Mouse (Mus musculus): ENCODE measurements around the gene Hoxa13. TPM values are rescaled to one million over a fixed set of nuclear protein-coding genes. Genes with fewer than 3 reads are reported as not detected.

Hoxa13 gene
- total RNA-seq, 2 experiments from 2014 or later: not detected

DNA sequence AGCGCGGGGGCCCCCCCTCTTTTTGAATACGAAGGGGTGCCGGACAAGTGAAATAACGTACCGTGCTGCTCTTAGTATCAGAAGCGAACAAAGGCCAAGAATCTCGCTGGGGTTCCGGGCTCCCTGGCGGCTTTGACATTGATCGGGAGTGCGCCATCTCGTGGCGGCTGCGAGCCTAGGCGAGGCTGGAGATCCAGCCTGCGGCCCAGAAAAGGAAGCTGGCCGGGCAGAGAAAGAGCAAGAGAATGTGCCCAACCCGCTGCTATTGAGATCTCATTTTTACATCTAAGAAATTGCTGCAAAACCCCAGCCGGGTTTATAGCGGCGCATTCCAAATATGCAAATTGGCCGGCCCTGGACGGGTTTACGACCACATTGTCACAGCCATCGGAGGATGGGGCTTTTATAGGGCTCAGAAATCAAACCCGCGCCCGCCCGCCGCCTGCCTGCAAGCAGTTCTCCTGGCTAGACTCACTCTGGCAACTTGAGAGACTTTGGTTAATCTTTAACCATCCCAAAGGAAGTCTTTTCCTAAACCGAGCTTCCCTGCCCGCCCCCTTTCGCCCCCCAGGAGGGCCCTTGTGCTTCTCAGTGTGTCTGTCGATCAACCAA is 20.2 kb downstream of the Hoxa13 start, which contains the start of gene Hoxa10:
TSS of gene Hoxa10 (minus strand) at position 466 of the 612 bp plus-strand sequence.
- intact Hi-C loops (cut with DNase I): no loop called here
- peak; percentile 78 to 86 for DNase-seq

GRCm38 (mm10) chr6:52239625-52240388 is 20.9 kb downstream of the Hoxa13 start:
- intact Hi-C loops (cut with DNase I): no loop called here
- no peak for DNase-seq

- intact Hi-C loops (cut with DNase I): no loop called here
- peak in 1 of 2 experiments; percentile 2 for DNase-seq
These were observed 21.7 kb downstream of the Hoxa13 start for GRCm38 (mm10) chr6:52238976-52239375.

GRCm38 (mm10) chr6:52238155-52238545 is 22.5 kb downstream of the Hoxa13 start:
- peak in 1 of 2 experiments; percentile 1 for DNase-seq
- intact Hi-C loops (cut with DNase I): no loop called here

- DNase-seq: peak in 1 of 2 experiments; percentile 1
- intact Hi-C loops (cut with DNase I): no loop called here
These were observed 23.1 kb downstream of the Hoxa13 start for GRCm38 (mm10) chr6:52237346-52238154.

DNA sequence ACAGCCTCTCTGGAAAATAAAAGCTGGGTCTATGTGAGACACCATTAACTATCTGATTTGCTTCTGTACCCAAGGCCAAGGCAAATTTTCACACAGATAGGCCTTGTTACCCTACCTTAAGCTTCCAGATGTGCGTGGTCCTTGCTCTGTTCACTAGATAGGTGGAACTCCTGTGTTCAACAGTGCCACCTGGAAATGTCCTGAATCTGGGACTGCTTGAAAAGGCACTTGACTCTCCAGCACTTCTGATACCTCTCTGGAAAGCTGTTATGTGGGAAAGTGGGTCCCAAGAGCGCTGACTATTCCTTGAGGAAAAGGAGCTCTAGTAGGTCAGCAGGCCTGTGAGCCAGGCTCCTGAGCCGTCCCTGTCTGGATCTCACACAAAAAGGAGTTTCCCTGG is 23.9 kb downstream of the Hoxa13 start:
- no peak for DNase-seq
- intact Hi-C loops (cut with DNase I): no loop called here

DNA sequence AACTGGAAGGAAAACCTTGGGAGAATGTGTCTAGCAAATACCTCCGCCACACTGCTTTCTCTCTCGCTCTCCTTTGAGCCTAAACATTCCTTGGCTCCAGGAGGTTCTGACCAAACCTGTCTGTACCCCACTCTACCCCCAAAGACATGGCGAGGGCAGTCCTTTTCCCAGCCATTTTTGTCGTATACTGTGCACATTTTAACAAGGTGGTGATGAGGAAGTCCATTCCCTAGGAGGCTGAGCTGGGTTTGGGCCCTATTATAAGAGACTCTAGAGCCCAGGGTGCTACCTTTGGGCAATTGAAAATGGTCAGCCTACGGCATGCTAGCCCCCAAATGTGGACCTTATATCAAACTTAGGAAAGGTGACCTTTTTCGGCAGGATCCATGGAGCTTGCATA is 24.8 kb downstream of the Hoxa13 start:
- no peak for DNase-seq
- intact Hi-C loops (cut with DNase I): no loop called here

- intact Hi-C loops (cut with DNase I): no loop called here
- DNase-seq: no peak
These were observed 25.4 kb downstream of the Hoxa13 start for GRCm38 (mm10) chr6:52235267-52235666.

- intact Hi-C loops (cut with DNase I): no loop called here
- peak in 1 of 2 experiments; percentile 1 for DNase-seq
These were observed 26.1 kb downstream of the Hoxa13 start for GRCm38 (mm10) chr6:52234428-52235140.

DNA sequence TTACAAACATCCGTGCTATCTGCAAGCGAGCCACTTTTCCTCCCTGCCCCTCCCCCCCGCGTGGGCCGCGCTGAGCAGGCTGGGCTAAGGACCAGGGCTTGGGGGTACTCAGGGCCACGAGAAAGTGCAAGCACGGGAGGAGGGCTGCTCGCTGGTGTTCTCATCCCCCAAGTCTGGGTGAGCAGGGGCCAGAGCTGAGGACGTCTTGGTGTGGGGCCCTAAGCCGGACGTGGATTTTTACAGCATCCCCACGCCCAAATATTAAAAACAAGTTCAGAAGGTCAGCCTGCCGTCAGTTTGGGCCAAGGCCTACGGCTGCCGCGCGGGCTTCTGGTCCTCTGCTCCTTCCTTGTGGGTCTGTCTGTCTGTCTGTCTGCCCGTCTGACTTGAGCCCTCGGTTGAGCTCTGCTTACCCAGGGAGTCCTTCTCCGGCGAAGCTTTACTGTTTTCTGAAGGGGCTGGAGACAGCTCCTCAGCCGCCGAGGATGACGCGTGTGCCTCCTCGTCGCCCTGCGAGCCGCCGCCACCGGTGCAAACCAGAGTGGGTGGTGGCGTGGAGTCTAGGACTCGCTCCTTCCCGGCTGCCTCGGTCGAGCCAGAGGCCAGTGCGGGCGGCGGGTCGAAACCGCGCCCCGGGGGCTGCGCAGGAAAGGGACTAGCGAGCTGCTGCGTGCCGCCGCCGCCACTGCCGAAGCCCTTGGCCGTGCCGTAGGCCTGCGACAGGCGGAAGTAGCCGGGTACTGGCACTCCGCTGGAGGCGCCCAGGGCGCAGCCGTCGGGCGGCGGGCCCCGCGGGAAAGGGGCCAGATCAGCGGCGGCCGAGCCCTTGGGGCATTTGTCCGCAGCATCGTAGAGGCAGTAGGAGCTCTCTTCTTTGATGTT is 26.9 kb downstream of the Hoxa13 start:
- DNase-seq: no peak
- intact Hi-C loops (cut with DNase I): no loop called here

DNA sequence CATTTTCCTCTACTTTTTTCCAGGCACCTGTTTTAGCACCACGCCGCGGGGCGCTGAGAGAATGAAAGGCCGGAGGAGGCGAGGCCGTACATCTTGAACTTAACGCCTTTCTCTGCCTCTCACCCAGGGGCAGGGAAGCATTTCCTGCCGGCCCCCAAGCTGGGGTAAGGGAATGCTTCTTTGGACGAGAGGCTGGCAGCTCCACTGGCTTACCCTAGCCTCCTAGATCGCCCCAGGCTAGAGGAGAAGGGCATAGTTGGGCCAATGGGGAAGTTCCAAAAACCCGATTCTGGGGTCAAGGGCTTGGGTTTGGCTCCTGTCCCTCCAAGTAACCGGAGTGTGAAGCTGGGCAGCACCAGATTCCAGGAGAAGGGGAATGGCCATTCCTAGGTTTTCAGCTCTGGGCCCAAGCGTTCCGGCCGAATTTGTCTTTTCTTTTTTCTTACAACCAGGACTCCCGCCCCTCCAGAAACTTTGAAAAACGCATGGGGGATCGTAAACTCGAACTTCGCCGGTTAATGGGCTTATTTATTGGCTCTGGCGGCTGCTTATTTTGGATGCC is 27.6 kb downstream of the Hoxa13 start:
- DNase-seq: peak; percentile 1 to 15
- intact Hi-C loops (cut with DNase I): no loop called here

DNA sequence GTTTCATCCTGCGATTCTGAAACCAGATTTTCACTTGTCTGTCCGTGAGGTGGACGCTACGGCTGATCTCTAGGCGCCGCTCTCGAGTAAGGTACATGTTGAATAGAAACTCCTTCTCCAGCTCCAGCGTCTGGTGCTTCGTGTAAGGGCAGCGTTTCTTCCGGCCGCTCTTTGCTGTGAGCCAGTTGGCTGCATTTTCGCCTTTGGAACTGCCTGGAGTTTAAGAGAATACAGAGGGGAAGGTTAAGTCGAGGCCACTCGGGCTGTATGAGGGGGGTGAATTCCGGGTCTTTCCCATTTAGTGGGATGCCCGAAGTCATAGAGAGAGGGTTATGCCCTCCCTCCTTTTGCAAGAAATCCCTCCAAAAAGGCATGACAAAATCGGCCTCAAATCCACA is 28.1 kb downstream of the Hoxa13 start:
- intact Hi-C loops (cut with DNase I): no loop called here
- DNase-seq: no peak

- intact Hi-C loops (cut with DNase I): no loop called here
- DNase-seq: no peak
These were observed 28.7 kb downstream of the Hoxa13 start for GRCm38 (mm10) chr6:52231885-52232567.

GRCm38 (mm10) chr6:52230516-52231165 is 30.0 kb downstream of the Hoxa13 start, which contains the start of gene Hoxa9:
Gene Hoxa9, minus strand, starts transcription at chr6:52231089.
- intact Hi-C loops (cut with DNase I): no loop called here
- DNase-seq: no peak

DNA sequence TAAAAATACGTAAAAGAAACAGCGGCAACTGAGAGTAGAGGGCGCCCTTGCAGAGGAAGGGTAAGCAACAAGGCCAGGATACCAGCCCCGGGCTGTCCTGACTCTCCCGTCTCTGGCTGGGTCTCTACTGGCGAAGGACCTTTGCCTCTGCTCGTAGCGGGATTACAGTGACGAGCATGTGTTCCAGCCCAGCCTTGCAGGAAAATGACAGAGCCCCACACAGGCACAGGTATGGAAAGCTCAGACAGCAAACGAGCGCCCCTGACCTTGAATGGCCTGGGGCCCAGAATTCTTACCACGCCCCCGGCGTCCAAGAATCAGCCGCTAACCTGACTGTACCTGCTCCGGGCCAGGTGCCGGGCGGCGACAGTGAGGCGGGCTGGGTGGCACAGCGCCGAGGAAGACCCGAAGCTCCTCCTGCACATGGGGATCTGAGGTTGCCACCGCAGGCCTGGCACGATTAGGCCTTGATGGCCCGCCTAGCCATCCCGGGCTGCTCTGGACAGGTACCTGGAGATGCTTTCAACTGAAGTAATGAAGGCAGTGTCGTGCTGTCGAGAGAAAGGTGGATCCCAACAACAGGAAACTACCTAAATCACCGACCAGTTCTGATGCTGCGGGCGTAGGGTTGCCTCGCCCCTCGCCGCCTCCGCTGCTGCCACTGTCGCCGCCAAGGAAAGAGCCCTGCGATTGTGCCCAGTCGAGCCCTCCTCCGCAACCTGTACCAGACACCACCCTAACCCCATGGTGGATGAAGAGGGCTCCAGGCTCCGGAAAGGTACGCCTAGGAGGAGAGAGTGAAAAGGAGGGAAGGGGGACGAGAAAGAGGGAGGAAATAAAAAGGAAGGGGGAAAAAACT is 30.9 kb downstream of the Hoxa13 start:
- no peak for DNase-seq
- intact Hi-C loops (cut with DNase I): loop anchor here (5.0 to 10.0 kb wide), 2 partner anchors 845 to 1047 kb away; no protein-coding TSS in a partner anchor

- intact Hi-C loops (cut with DNase I): loop anchor here (5.0 to 10.0 kb wide), 2 partner anchors 844 to 1046 kb away; no protein-coding TSS in a partner anchor
These were observed 31.9 kb downstream of the Hoxa13 start for GRCm38 (mm10) chr6:52228475-52229465.

More at GRCm38 (mm10) chr6:52228475-52229465, 31.9 kb downstream of the Hoxa13 start:
- DNase-seq: no peak
